Mouse (Mus musculus) sigmoid colon, adult 10 weeks (tissue): ENCODE measurements around the gene C7. TPM values are rescaled to one million over a fixed set of nuclear protein-coding genes. Genes with fewer than 3 reads are reported as not detected.

Experiments used
- polyA plus RNA-seq: library from polyadenylated mRNA; stranded (reverse); fragments of 350-450 nt; fragmentation: Illumina TruSeq; extraction: RNeasy Lipid Tissue Mini Kit (QIAGEN cat#74804); gene quantifications from one replicate; pipeline ENCODE4 v1.2.3, GENCODE M21; 2014; ENCODE audit warnings: low read depth, low replicate concordance

Gene C7
- 0.47 TPM for polyA plus RNA-seq

GRCm38 (mm10) chr15:5063635-5064034, at the start of gene C7:
TSS of gene C7 (minus strand) at chr15:5063740.

DNA sequence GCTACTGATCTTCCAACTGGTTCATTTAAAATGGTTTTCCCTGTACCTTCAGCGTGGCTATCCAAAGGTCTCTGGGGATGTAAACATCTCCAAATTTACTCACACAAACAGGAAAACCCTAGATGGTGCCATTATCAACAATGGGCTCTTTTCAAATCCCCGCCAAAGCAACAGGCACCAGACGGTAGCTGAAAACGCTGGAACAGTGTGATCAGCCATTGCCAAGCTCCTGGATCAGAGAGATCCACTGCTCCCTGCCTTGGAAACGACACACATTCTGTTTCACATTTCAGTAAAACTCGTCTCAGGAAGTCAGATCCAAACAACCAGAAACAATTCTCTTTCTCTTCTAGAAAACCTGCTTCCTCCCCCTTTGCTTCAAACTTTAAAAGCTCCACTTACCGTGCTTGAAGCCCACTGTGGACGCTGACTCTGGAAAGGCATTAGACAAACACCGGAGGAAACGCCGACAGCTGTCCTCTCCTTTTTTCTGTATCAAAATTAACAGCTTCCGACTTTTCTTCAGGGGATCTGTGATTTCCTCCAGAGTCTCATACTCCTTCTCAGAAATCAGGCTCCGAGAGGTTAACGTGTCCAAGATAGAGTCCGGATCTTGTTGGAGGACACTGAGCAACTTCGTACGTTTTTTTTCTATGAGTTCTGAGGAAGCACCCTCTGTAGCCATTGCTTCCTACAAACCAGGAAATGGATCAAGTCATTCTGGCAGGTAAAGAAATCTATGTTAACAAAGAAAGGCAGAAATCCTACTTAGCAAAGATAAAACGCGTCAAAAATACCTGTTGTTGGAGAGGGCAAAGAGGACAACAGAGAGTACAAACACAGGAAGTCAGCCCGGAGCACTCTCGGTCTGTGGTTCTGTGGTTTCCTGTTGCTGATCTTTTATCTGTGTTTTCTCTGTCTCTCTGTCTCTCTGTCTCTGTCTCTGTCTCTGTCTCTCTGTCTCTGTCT, 44.4 kb upstream of the C7 start, which contains the start of gene Card6:
Gene Card6 (minus strand): TSS at position 854 of the 969 bp plus-strand sequence.

Other genes with a start within 250 kb of the C7 start
- not detected for gene Mroh2b, start 165.0 kb downstream of the C7 start, polyA plus RNA-seq
- 11.4 TPM for gene Card6, start 44.8 kb upstream of the C7 start, polyA plus RNA-seq
- gene Rpl37, start 52.9 kb upstream of the C7 start, polyA plus RNA-seq = 38.4 TPM
- 134 TPM for gene Prkaa1, start 80.1 kb upstream of the C7 start, polyA plus RNA-seq
- gene Ttc33, start 121.8 kb upstream of the C7 start, polyA plus RNA-seq = 59.6 TPM
- 33.8 TPM for gene Ptger4, start 180.4 kb upstream of the C7 start, polyA plus RNA-seq